Mouse (Mus musculus) limb, embryonic 13.5 days (tissue): ENCODE results near the gene Sppl3. TPM values are rescaled to one million over a fixed set of nuclear protein-coding genes. Genes with fewer than 3 reads are reported as not detected.
A peak's percentile ranks its signal among the peaks of the same experiment; 100 is the strongest.

Experiments
- ATAC-seq: fragments of 200-750 bp; cut with Nextera tagmentation; 2 replicates; pipeline ENCODE4 v1.8.0; 2017; ENCODE audit warnings: low read depth, moderate number of reproducible peaks, moderate TSS enrichment; ENCODE audit not compliant: low FRiP score
- H3K27ac ChIP-seq: fragments of 300-500 bp; sonication (generic); 2 replicates; pipeline ENCODE4 v1.5.1; 2015; ENCODE audit warnings: inconsistent platforms, mild to moderate bottlenecking, moderate library complexity
- H3K27me3 ChIP-seq: fragments of 300-500 bp; sonication (generic); 2 replicates; pipeline ENCODE4 v1.6.1; 2015; ENCODE audit warnings: mild to moderate bottlenecking, inconsistent platforms
- H3K36me3 ChIP-seq: fragments of 300-500 bp; sonication (generic); 2 replicates; pipeline ENCODE4 v1.6.1; 2015; ENCODE audit warnings: inconsistent platforms, mild to moderate bottlenecking, moderate library complexity
- H3K4me1 ChIP-seq: fragments of 300-500 bp; sonication (generic); 2 replicates; pipeline ENCODE4 v1.6.1; 2015; ENCODE audit warnings: inconsistent platforms
- H3K4me2 ChIP-seq: fragments of 300-500 bp; sonication (generic); replicated peaks from 2 replicates; pipeline ENCODE4 v1.6.1; 2015; ENCODE audit warnings: inconsistent platforms, mild to moderate bottlenecking, moderate library complexity
- H3K4me3 ChIP-seq: fragments of 300-500 bp; sonication (generic); 2 replicates; pipeline ENCODE4 v1.5.1; 2015; ENCODE audit warnings: moderate library complexity, mild to moderate bottlenecking, inconsistent platforms
- H3K9ac ChIP-seq: fragments of 300-500 bp; sonication (generic); 2 replicates; pipeline ENCODE4 v1.6.1; 2015; ENCODE audit warnings: mild to moderate bottlenecking, inconsistent platforms
- H3K9me3 ChIP-seq: fragments of 300-500 bp; sonication (generic); 2 replicates; pipeline ENCODE4 v1.6.1; 2016; ENCODE audit warnings: inconsistent platforms
- WGBS: fragments of 180-500 bp; shearing (Covaris S2); methylation state at CpG from one replicate; pipeline ENCODE4 v1.1.7; 2015; 5-methylcytosine and 5-hydroxymethylcytosine counted together
- polyA plus RNA-seq: library from polyadenylated mRNA; unstranded; fragments of >200 nt; fragmentation: Nextera tagmentation; extraction: Ambion mirVana; gene quantifications from 2 replicates; pipeline ENCODE4 v1.2.1, GENCODE M21; 2015

Sppl3 gene
- polyA plus RNA-seq, 1 experiment from 2014 or later = 16.2 TPM

- 81% methylated on average over 13 of the region's 13 CpGs for WGBS
- ATAC-seq = no peak
- H3K36me3 ChIP-seq = no peaks in the 10 kb centered on the region
- H3K27ac ChIP-seq = no peak overlapping the region
- no peaks in the 10 kb centered on the region for H3K4me1 ChIP-seq
- no peak overlapping the region for H3K9ac ChIP-seq
- 0 out of 2 replicates have a peak, but pooled peaks cover 2% of the 10 kb centered on the region for H3K27me3 ChIP-seq
- no peak overlapping the region for H3K4me2 ChIP-seq
- H3K9me3 ChIP-seq = no peaks in the 10 kb centered on the region
- H3K4me3 ChIP-seq = no peak overlapping the region
Observed at GRCm38 (mm10) chr5:115003224-115003873, 7.6 kb upstream of the Sppl3 start.

- Histone ChIP-seq H3K4me1 (peaks cover 15% of the 10 kb centered on the region), H3K9me3 (no peaks in the 10 kb centered on the region), H3K27ac (no peak overlapping the region), H3K36me3 (no peaks in the 10 kb centered on the region), H3K4me3 (no peak overlapping the region), H3K27me3 (0 out of 2 replicates have a peak, but pooled peaks cover 2% of the 10 kb centered on the region), H3K4me2 (no peak overlapping the region), H3K9ac (no peak overlapping the region)
- 84% methylated on average over 5 of the region's 5 CpGs for WGBS
- ATAC-seq = no peak
Observed at GRCm38 (mm10) chr5:115007768-115008167, 3.2 kb upstream of the Sppl3 start.

- no peak for ATAC-seq
- no peak overlapping the region for H3K4me3 ChIP-seq
- WGBS = 90% methylated on average over 7 of the region's 7 CpGs
Observed at GRCm38 (mm10) chr5:115008307-115008706, 2.6 kb upstream of the Sppl3 start.

GRCm38 (mm10) chr5:115009143-115009542 lies 1.8 kb upstream of the Sppl3 start:
- Histone ChIP-seq H3K4me1 (peaks cover 26% of the 10 kb centered on the region), H3K9me3 (no peaks in the 10 kb centered on the region), H3K36me3 (no peaks in the 10 kb centered on the region), H3K27me3 (0 out of 2 replicates have a peak, but pooled peaks cover 2% of the 10 kb centered on the region), H3K27ac (no peak overlapping the region), H3K4me3 (no peak overlapping the region), H3K9ac (no peak overlapping the region), H3K4me2 (no peak overlapping the region)
- ATAC-seq = no peak
- WGBS = 87% methylated on average over 6 of the region's 6 CpGs

More at GRCm38 (mm10) chr5:115008307-115008706, 2.6 kb upstream of the Sppl3 start:
- Histone ChIP-seq H3K9me3 (no peaks in the 10 kb centered on the region), H3K27me3 (0 out of 2 replicates have a peak, but pooled peaks cover 2% of the 10 kb centered on the region), H3K4me1 (peaks cover 21% of the 10 kb centered on the region), H3K9ac (no peak overlapping the region), H3K36me3 (no peaks in the 10 kb centered on the region), H3K27ac (no peak overlapping the region), H3K4me2 (no peak overlapping the region)

GRCm38 (mm10) chr5:115009961-115010360 lies 976 bp upstream of the Sppl3 start:
- H3K4me1 ChIP-seq = peaks cover 32% of the 10 kb centered on the region
- H3K9me3 ChIP-seq = no peaks in the 10 kb centered on the region
- peak overlapping the region; percentile 99; the same call in 1 of the 2 replicates for H3K4me3 ChIP-seq
- H3K4me2 ChIP-seq = peak overlapping the region; percentile 82
- no peaks in the 10 kb centered on the region for H3K36me3 ChIP-seq
- H3K27ac ChIP-seq = no peak overlapping the region
- WGBS = 60% methylated on average over 3 of the region's 3 CpGs
- 0 out of 2 replicates have a peak, but pooled peaks cover 2% of the 10 kb centered on the region for H3K27me3 ChIP-seq
- H3K9ac ChIP-seq = peak overlapping the region; percentile 98; the same call in 1 of the 2 replicates
- no peak for ATAC-seq

- H3K9me3 ChIP-seq = no peaks in the 10 kb centered on the region
- H3K27ac ChIP-seq = peak overlapping the region; percentile 91
- H3K4me3 ChIP-seq = peak overlapping the region; percentile 99
- 0% methylated on average over 27 of the region's 57 CpGs for WGBS
- H3K9ac ChIP-seq = peak overlapping the region; percentile 98
- H3K4me2 ChIP-seq = peak overlapping the region; percentile 94
- no peaks in the 10 kb centered on the region for H3K27me3 ChIP-seq
- peaks cover 41% of the 10 kb centered on the region for H3K4me1 ChIP-seq
- no peaks in the 10 kb centered on the region for H3K36me3 ChIP-seq
- no peak; the same call in 1 of the 2 replicates for ATAC-seq
Observed at GRCm38 (mm10) chr5:115011217-115011518, 231 bp downstream of the Sppl3 start.

- Histone ChIP-seq H3K4me2 (peak overlapping the region; percentile 94), H3K36me3 (no peaks in the 10 kb centered on the region), H3K9me3 (no peaks in the 10 kb centered on the region), H3K4me1 (peaks cover 41% of the 10 kb centered on the region), H3K27me3 (no peaks in the 10 kb centered on the region), H3K9ac (peak overlapping the region; percentile 98), H3K27ac (peak overlapping the region; percentile 91), H3K4me3 (peak overlapping the region; percentile 99)
- WGBS = under 1% methylated on average over 62 of the region's 63 CpGs
- ATAC-seq = peak; percentile 13; the same call in 1 of the 2 replicates
Observed at GRCm38 (mm10) chr5:115011519-115012261, 753 bp downstream of the Sppl3 start.

GRCm38 (mm10) chr5:115013436-115013835 lies 2.5 kb downstream of the Sppl3 start:
- Histone ChIP-seq H3K4me1 (peaks cover 44% of the 10 kb centered on the region), H3K4me2 (peak overlapping the region; percentile 94), H3K27ac (no peak overlapping the region), H3K36me3 (no peaks in the 10 kb centered on the region), H3K27me3 (no peaks in the 10 kb centered on the region), H3K9ac (no peak overlapping the region), H3K4me3 (no peak overlapping the region), H3K9me3 (no peaks in the 10 kb centered on the region)
- no peak for ATAC-seq
- 74% methylated on average over 3 of the region's 3 CpGs for WGBS

- no peaks in the 10 kb centered on the region for H3K27me3 ChIP-seq
- H3K36me3 ChIP-seq = no peaks in the 10 kb centered on the region
- H3K4me3 ChIP-seq = no peak overlapping the region
- H3K4me1 ChIP-seq = peaks cover 48% of the 10 kb centered on the region
- no peak overlapping the region for H3K9ac ChIP-seq
- H3K9me3 ChIP-seq = no peaks in the 10 kb centered on the region
- no peak overlapping the region for H3K4me2 ChIP-seq
- WGBS = 70% methylated on average over 1 of the region's 1 CpGs
- H3K27ac ChIP-seq = no peak overlapping the region
- no peak for ATAC-seq
Observed at GRCm38 (mm10) chr5:115014570-115014969, 3.6 kb downstream of the Sppl3 start.

- Histone ChIP-seq H3K27me3 (no peaks in the 10 kb centered on the region), H3K4me3 (no peak overlapping the region), H3K9ac (no peak overlapping the region), H3K36me3 (no peaks in the 10 kb centered on the region), H3K27ac (no peak overlapping the region), H3K4me1 (peaks cover 44% of the 10 kb centered on the region), H3K4me2 (0 out of 2 replicates have a peak overlapping the region, but pooled peaks have one; percentile 11), H3K9me3 (no peaks in the 10 kb centered on the region)
- ATAC-seq = no peak
- 61% methylated on average over 4 of the region's 4 CpGs for WGBS
Observed at GRCm38 (mm10) chr5:115015121-115015520, 4.2 kb downstream of the Sppl3 start.

- ATAC-seq = no peak
- no peak overlapping the region for H3K9ac ChIP-seq
Observed at GRCm38 (mm10) chr5:115018270-115018669, 7.3 kb downstream of the Sppl3 start.

GRCm38 (mm10) chr5:115018813-115019212 lies 7.9 kb downstream of the Sppl3 start:
- H3K27ac ChIP-seq = no peak overlapping the region
- no peaks in the 10 kb centered on the region for H3K27me3 ChIP-seq
- H3K36me3 ChIP-seq = peaks cover 6% of the 10 kb centered on the region; the same call in 1 of the 2 replicates
- peaks cover 22% of the 10 kb centered on the region for H3K4me1 ChIP-seq
- H3K9me3 ChIP-seq = no peaks in the 10 kb centered on the region
- no peak overlapping the region for H3K4me3 ChIP-seq
- 79% methylated on average over 4 of the region's 4 CpGs for WGBS
- H3K9ac ChIP-seq = no peak overlapping the region
- no peak overlapping the region for H3K4me2 ChIP-seq
- ATAC-seq = no peak

More at GRCm38 (mm10) chr5:115018270-115018669, 7.3 kb downstream of the Sppl3 start:
- Histone ChIP-seq H3K27ac (no peak overlapping the region), H3K27me3 (no peaks in the 10 kb centered on the region), H3K36me3 (peaks cover 6% of the 10 kb centered on the region; the same call in 1 of the 2 replicates), H3K9me3 (no peaks in the 10 kb centered on the region), H3K4me2 (no peak overlapping the region), H3K4me1 (peaks cover 27% of the 10 kb centered on the region), H3K4me3 (no peak overlapping the region)
- WGBS = 63% methylated on average over 2 of the region's 2 CpGs
